Mouse (Mus musculus): Measurements from ENCODE around the gene Gdf10.

Gene Gdf10

GRCm38 (mm10) chr14:33923168-33924070, at the start of gene Gdf10:
Gdf10 (plus strand) TSS chr14:33923587.
- peak; percentile 46 for DNase-seq (ENCODE audit: low spot score)

- DNase-seq (ENCODE audit: low spot score): no peak
Observed at GRCm38 (mm10) chr14:33878826-33879225, 44.6 kb upstream of the Gdf10 start.

- DNase-seq (ENCODE audit: low spot score): no peak
Observed at GRCm38 (mm10) chr14:33880236-33880635, 43.2 kb upstream of the Gdf10 start.

GRCm38 (mm10) chr14:33881471-33881870, 41.9 kb upstream of the Gdf10 start:
- no peak for DNase-seq (ENCODE audit: low spot score)

- DNase-seq (ENCODE audit: low spot score): no peak
Observed at GRCm38 (mm10) chr14:33883046-33883445, 40.3 kb upstream of the Gdf10 start.

GRCm38 (mm10) chr14:33885466-33885865, 37.9 kb upstream of the Gdf10 start:
- DNase-seq (ENCODE audit: low spot score): no peak

GRCm38 (mm10) chr14:33888387-33889035, 34.9 kb upstream of the Gdf10 start:
- DNase-seq (ENCODE audit: low spot score): no peak

- no peak for DNase-seq (ENCODE audit: low spot score)
Observed at GRCm38 (mm10) chr14:33889971-33890370, 33.4 kb upstream of the Gdf10 start.

- no peak for DNase-seq (ENCODE audit: low spot score)
Observed at GRCm38 (mm10) chr14:33891507-33891906, 31.9 kb upstream of the Gdf10 start.

GRCm38 (mm10) chr14:33895777-33896176, 27.6 kb upstream of the Gdf10 start:
- no peak for DNase-seq (ENCODE audit: low spot score)

GRCm38 (mm10) chr14:33896628-33897300, 26.6 kb upstream of the Gdf10 start:
- no peak for DNase-seq (ENCODE audit: low spot score)

- no peak for DNase-seq (ENCODE audit: low spot score)
Observed at GRCm38 (mm10) chr14:33902783-33903182, 20.6 kb upstream of the Gdf10 start.

GRCm38 (mm10) chr14:33903199-33903598, 20.2 kb upstream of the Gdf10 start:
- DNase-seq (ENCODE audit: low spot score): no peak

GRCm38 (mm10) chr14:33904851-33905250, 18.5 kb upstream of the Gdf10 start:
- DNase-seq (ENCODE audit: low spot score): no peak

GRCm38 (mm10) chr14:33913727-33914126, 9.7 kb upstream of the Gdf10 start:
- DNase-seq (ENCODE audit: low spot score): peak; percentile 61

GRCm38 (mm10) chr14:33914206-33914605, 9.2 kb upstream of the Gdf10 start:
- no peak for DNase-seq (ENCODE audit: low spot score)

- DNase-seq (ENCODE audit: low spot score): no peak
Observed at GRCm38 (mm10) chr14:33920727-33921559, 2.4 kb upstream of the Gdf10 start.

- no peak for DNase-seq (ENCODE audit: low spot score)
Observed at GRCm38 (mm10) chr14:33922771-33923167, 618 bp upstream of the Gdf10 start.

GRCm38 (mm10) chr14:33931853-33932252, 8.5 kb downstream of the Gdf10 start:
- no peak for DNase-seq (ENCODE audit: low spot score)

GRCm38 (mm10) chr14:33932935-33933703, 9.7 kb downstream of the Gdf10 start:
- peak; percentile 61 for DNase-seq (ENCODE audit: low spot score)

GRCm38 (mm10) chr14:33933778-33934317, 10.5 kb downstream of the Gdf10 start:
- DNase-seq (ENCODE audit: low spot score): peak; percentile 52
